Mouse (Mus musculus): ENCODE results near the gene Arid1b.

- TF ChIP-seq MXI1 (IDR thresholded peaks at IDR 0.05; ENCODE audit: low read depth, low read length) = no peak
- TF ChIP-seq CTCF (conservative IDR thresholded peaks at IDR 0.05 in 1 of 2, IDR thresholded peaks at IDR 0.05 in 1 of 2; ENCODE audit: low read depth in 2 of 2, low read length in 2 of 2) = no peak
- no peak for TF ChIP-seq RAD21 (IDR thresholded peaks at IDR 0.05; ENCODE audit: low read depth, low read length)
- no peak for TF ChIP-seq NELFE (IDR thresholded peaks at IDR 0.05; ENCODE audit: low read depth, low read length)
- TF ChIP-seq CHD2 (IDR thresholded peaks at IDR 0.05; ENCODE audit: low read length) = no peak
- no peak for TF ChIP-seq SIN3A (IDR thresholded peaks at IDR 0.05; ENCODE audit: low read length)
- TF ChIP-seq JUND (conservative IDR thresholded peaks at IDR 0.05; ENCODE audit: low read depth, low read length) = no peak
- TF ChIP-seq EP300 (IDR thresholded peaks at IDR 0.05; ENCODE audit: low read length) = no peak
- TF ChIP-seq NRF1 (IDR thresholded peaks at IDR 0.05; ENCODE audit: low read depth, low read length) = no peak
- no peak for TF ChIP-seq POLR2A (IDR thresholded peaks at IDR 0.05; ENCODE audit: low read depth, low read length)
- no peak for TF ChIP-seq BHLHE40 (IDR thresholded peaks at IDR 0.05; ENCODE audit: low read depth, low read length)
- no peak for TF ChIP-seq MAFK (IDR thresholded peaks at IDR 0.05; ENCODE audit: insufficient replicate concordance, low read length)
Observed at GRCm38 (mm10) chr17:4997968-4998367, 3.8 kb downstream of the Arid1b start.

All from CH12.LX (cell line).